Mouse (Mus musculus): ENCODE measurements at regions not wholly inside any gene's neighbourhood (a gene's known extent, or its start where the extent isn't known, plus 50 kb on each side); places are given as distances from the start of the nearest gene placed in this dataset.

DNA sequence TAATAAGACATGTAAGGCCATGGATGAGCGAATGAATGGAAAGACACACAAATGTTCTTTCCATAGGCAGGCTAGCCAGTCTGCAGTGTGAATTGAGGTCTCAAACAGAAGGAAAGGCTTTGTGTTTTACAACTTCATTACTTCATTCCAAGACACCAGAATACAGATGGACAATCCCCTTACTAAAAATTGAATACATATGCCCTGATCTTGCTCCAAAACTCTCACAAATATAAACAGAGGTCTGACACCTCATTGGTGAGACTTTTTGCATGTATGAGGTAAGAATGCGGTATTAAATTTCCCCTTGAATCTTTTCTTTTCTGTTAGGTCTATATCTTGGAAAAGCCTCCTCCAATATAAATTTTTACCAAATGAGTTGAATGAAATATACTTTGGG is 363.3 kb downstream of the Galc start:
- Histone ChIP-seq H3K27ac (ENCODE audit: low read depth) (no peak overlapping the region), H3K4me3 (ENCODE audit: low read depth, low read length) (no peak overlapping the region), H3K4me1 (ENCODE audit: insufficient read depth) (no peaks in the 10 kb centered on the region), H3K27me3 (ENCODE audit: insufficient read depth, low read length) (no peaks in the 10 kb centered on the region), H3K9me3 (ENCODE audit: low read length) (no peaks in the 10 kb centered on the region), H3K36me3 (replicated peaks; ENCODE audit: insufficient read depth, low read length) (no peaks in the 10 kb centered on the region), H3K4me2 (ENCODE audit: low read depth, low read length) (no peak overlapping the region), H3K9ac (replicated peaks) (no peak overlapping the region)
- TF ChIP-seq CTCF (IDR thresholded peaks at IDR 0.05; ENCODE audit: low read depth), result no peak
- no peak for TF ChIP-seq EP300 (IDR thresholded peaks at IDR 0.05; ENCODE audit: low read depth)
- ATAC-seq (no peak), DNase-seq (no peak)
- WGBS (ENCODE audit: insufficient replicate concordance), result 76% methylated on average over 2 of the region's 2 CpGs

DNA sequence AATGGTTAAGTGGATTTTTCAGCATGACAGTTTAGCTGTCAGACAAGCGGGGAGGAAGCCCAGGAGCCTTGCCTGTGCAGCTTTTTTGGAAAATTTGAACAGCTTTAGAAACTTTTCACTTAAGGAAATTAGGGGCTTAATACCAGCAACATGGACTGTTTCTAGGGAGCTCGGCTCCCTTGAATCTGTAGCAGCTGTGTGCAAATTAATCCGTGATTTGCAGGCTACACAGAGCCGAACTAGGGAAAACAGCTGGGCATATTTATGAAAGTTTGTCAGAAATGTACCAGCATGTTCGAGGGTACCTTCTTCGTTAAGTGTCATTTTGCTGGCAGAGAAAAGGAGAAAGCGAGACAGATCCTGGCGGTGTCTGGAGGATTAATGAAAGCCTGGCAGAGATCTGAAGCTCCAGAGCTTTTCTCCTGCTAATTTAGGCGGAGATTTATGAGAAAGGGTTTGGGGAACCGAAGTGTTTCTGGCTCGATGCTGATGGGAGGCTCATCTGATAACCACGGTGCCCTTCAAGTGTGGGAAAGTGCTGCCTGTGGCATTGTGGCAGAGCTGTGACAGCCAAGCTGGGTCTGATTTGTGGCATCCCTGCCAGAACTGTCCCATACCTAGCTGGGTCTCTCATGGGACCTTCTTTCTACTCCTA is 370.3 kb downstream of the Galc start:
- no peak overlapping the region for H3K4me2 ChIP-seq (ENCODE audit: low read depth, low read length)
- no peaks in the 10 kb centered on the region for H3K9me3 ChIP-seq (ENCODE audit: low read length)
- no peak for ATAC-seq

DNA sequence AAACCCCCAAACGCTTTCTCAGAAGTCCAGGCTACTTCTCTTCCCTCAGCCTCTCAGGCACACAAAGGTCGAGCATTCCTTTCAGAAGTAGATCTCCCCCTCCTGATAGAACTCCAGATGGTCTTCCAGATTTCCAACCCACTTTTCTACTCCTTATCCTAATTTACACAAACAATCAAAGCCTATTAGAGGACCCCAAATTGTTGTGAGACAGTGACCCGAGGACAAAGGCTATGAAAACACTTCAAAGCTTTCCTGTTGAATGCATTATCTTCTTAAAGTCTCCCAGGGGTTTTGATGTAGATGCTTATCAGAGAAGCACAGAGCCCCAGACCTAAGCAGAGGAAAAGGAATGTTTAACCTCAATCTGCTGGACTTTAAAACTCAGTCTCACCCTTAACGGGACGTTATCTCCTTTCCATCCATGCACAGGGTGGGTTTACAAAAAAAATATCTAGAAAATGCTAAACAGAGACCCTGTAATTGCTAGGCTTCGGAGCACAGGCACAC is 370.9 kb downstream of the Galc start:
- Histone ChIP-seq H3K27me3 (ENCODE audit: insufficient read depth, low read length) (no peaks in the 10 kb centered on the region), H3K4me2 (ENCODE audit: low read depth, low read length) (no peak overlapping the region), H3K9me3 (ENCODE audit: low read length) (no peaks in the 10 kb centered on the region), H3K4me1 (ENCODE audit: insufficient read depth) (no peaks in the 10 kb centered on the region), H3K4me3 (ENCODE audit: low read depth, low read length) (no peak overlapping the region), H3K9ac (replicated peaks) (no peak overlapping the region), H3K27ac (ENCODE audit: low read depth) (no peak overlapping the region), H3K36me3 (replicated peaks; ENCODE audit: insufficient read depth, low read length) (no peaks in the 10 kb centered on the region)
- ATAC-seq, result no peak
- WGBS (ENCODE audit: insufficient replicate concordance), result 15% methylated on average over 6 of the region's 6 CpGs
- TF ChIP-seq CTCF (IDR thresholded peaks at IDR 0.05; ENCODE audit: low read depth) (no peak), EP300 (IDR thresholded peaks at IDR 0.05; ENCODE audit: low read depth) (no peak)
- no peak for DNase-seq

More for the DNA sequence above, 370.3 kb downstream of the Galc start:
- TF ChIP-seq CTCF (IDR thresholded peaks at IDR 0.05; ENCODE audit: low read depth), result no peak
- TF ChIP-seq EP300 (IDR thresholded peaks at IDR 0.05; ENCODE audit: low read depth), result no peak
- Histone ChIP-seq H3K36me3 (replicated peaks; ENCODE audit: insufficient read depth, low read length) (no peaks in the 10 kb centered on the region), H3K4me1 (ENCODE audit: insufficient read depth) (no peaks in the 10 kb centered on the region), H3K27me3 (ENCODE audit: insufficient read depth, low read length) (no peaks in the 10 kb centered on the region), H3K4me3 (ENCODE audit: low read depth, low read length) (no peak overlapping the region), H3K9ac (replicated peaks) (no peak overlapping the region), H3K27ac (ENCODE audit: low read depth) (no peak overlapping the region)
- no peak for DNase-seq
- 35% methylated on average over 12 of the region's 12 CpGs for WGBS (ENCODE audit: insufficient replicate concordance)

DNA sequence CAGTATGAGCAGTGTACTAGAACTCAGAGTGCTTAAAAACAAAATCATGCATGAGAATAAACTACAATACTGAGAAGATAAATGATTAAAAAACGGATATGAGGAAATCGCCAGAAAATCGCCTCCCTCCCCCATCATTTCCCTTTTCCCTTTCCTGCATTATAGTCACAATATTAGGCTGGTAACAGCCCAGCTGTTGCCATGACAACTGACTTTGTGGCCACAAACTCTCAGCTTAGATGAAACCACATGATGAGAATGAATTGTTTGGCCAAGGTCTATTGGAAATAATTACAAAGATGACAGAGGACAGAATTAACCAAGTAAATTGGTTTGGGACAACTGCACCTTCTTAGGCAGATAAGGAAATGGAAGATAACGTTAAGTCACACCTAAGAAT is 376.8 kb downstream of the Galc start:
- WGBS (ENCODE audit: insufficient replicate concordance), result 58% methylated on average over 4 of the region's 4 CpGs
- TF ChIP-seq CTCF (IDR thresholded peaks at IDR 0.05; ENCODE audit: low read depth) (no peak), EP300 (IDR thresholded peaks at IDR 0.05; ENCODE audit: low read depth) (no peak)
- H3K4me1 ChIP-seq (ENCODE audit: insufficient read depth), result no peaks in the 10 kb centered on the region
- H3K4me2 ChIP-seq (ENCODE audit: low read depth, low read length), result no peak overlapping the region
- no peak overlapping the region for H3K9ac ChIP-seq (replicated peaks)
- ATAC-seq, result no peak
- H3K27ac ChIP-seq (ENCODE audit: low read depth), result no peak overlapping the region
- no peak overlapping the region for H3K4me3 ChIP-seq (ENCODE audit: low read depth, low read length)
- no peaks in the 10 kb centered on the region for H3K9me3 ChIP-seq (ENCODE audit: low read length)
- DNase-seq, result no peak
- H3K36me3 ChIP-seq (replicated peaks; ENCODE audit: insufficient read depth, low read length), result no peaks in the 10 kb centered on the region
- H3K27me3 ChIP-seq (ENCODE audit: insufficient read depth, low read length), result no peaks in the 10 kb centered on the region

DNA sequence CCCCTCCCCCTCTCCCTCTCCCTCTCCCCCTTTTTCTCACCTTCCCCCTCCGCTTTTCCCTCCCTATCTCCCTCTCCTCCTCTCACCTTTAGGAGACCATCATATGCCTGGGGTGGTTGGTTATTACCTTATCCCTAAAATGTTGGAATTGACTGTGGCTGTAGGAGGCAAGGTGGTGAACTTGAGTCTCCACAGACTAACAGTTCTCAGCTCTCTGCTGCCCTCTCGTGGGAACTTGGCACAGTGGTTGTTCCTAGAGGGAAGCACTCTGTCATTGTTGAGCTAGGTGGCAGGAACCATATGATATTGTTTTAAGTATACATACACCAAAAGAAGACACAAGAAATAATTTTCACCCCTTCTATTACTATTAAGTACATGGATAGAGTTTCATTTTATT is 386.9 kb downstream of the Galc start:
- no peak; the same call in 1 of the 2 replicates for ATAC-seq
- WGBS (ENCODE audit: insufficient replicate concordance), result 9% methylated on average over 2 of the region's 2 CpGs

DNA sequence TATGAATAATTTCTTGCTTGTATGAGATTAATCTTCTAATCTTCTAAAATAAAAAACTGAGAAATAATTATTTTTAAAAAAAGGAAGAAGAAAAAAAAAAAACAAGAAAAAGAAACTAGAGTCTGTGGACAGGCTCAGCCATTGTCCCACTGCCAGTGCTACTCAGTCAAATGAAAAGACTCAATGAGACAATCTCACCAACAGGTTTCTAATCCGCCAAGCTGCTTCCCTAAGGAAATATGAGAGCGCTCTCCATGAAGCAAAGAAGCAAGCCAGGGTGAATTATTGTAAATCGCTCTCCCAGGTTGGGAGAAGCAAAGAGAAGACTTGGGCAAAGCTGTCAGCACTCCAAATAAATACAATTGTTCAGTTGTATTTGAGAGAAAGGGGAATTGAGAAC is 396.3 kb downstream of the Galc start:
- TF ChIP-seq CTCF (IDR thresholded peaks at IDR 0.05; ENCODE audit: low read depth) (no peak), EP300 (IDR thresholded peaks at IDR 0.05; ENCODE audit: low read depth) (no peak)
- no peak overlapping the region for H3K4me2 ChIP-seq (ENCODE audit: low read depth, low read length)
- H3K36me3 ChIP-seq (replicated peaks; ENCODE audit: insufficient read depth, low read length), result no peaks in the 10 kb centered on the region
- WGBS (ENCODE audit: insufficient replicate concordance), result 81% methylated on average over 3 of the region's 3 CpGs
- DNase-seq (no peak), ATAC-seq (no peak)
- no peaks in the 10 kb centered on the region for H3K27me3 ChIP-seq (ENCODE audit: insufficient read depth, low read length)
- no peaks in the 10 kb centered on the region for H3K9me3 ChIP-seq (ENCODE audit: low read length)
- H3K27ac ChIP-seq (ENCODE audit: low read depth), result no peak overlapping the region
- H3K9ac ChIP-seq (replicated peaks), result no peak overlapping the region
- H3K4me3 ChIP-seq (ENCODE audit: low read depth, low read length), result no peak overlapping the region
- no peaks in the 10 kb centered on the region for H3K4me1 ChIP-seq (ENCODE audit: insufficient read depth)

More for the DNA sequence above, 386.9 kb downstream of the Galc start:
- no peak overlapping the region for H3K4me2 ChIP-seq (ENCODE audit: low read depth, low read length)
- H3K27me3 ChIP-seq (ENCODE audit: insufficient read depth, low read length), result no peaks in the 10 kb centered on the region
- no peaks in the 10 kb centered on the region for H3K36me3 ChIP-seq (replicated peaks; ENCODE audit: insufficient read depth, low read length)
- H3K9ac ChIP-seq (replicated peaks), result no peak overlapping the region
- H3K27ac ChIP-seq (ENCODE audit: low read depth), result no peak overlapping the region
- H3K4me1 ChIP-seq (ENCODE audit: insufficient read depth), result no peaks in the 10 kb centered on the region
- peak; percentile 62 for DNase-seq
- H3K9me3 ChIP-seq (ENCODE audit: low read length), result no peaks in the 10 kb centered on the region
- H3K4me3 ChIP-seq (ENCODE audit: low read depth, low read length), result no peak overlapping the region
- TF ChIP-seq CTCF (IDR thresholded peaks at IDR 0.05; ENCODE audit: low read depth), result peak; percentile 73
- no peak for TF ChIP-seq EP300 (IDR thresholded peaks at IDR 0.05; ENCODE audit: low read depth)
